Mouse (Mus musculus) liver, adult (tissue): ENCODE data around the gene Timp2.

ENCODE experiments used
- GATA4 ChIP-seq: IDR thresholded peaks from 2 replicates; pipeline ENCODE4 v1.6.1; 2014; ENCODE audit warnings: mild to moderate bottlenecking, low read length; ENCODE audit not compliant: insufficient replicate concordance

The Timp2 gene

DNA sequence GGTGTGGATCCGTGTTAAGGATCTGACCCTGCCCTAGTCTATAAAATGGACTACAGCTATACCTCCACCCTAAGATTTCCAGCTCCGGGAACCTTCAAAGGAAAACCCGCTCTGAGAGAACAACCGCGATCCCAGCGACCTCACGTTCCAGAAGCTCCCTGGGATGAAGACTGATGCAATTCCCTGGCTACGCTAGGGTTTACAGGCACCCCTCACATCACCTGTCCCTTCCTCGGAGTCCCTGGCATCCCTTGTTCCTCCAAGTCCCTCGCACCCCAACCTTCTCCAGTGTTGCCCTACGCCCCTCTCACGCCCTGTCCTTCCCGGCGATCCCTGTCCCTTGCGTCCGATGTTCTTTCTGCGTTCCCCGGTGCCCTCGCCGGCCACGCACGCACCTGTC lies 66.0 kb downstream of the Timp2 start:
- TF ChIP-seq GATA4, result no peak

GRCm38 (mm10) chr11:118289037-118289511 lies 66.5 kb downstream of the Timp2 start:
- TF ChIP-seq GATA4, result no peak

GRCm38 (mm10) chr11:118287573-118287972 lies 68.0 kb downstream of the Timp2 start:
- no peak for TF ChIP-seq GATA4

DNA sequence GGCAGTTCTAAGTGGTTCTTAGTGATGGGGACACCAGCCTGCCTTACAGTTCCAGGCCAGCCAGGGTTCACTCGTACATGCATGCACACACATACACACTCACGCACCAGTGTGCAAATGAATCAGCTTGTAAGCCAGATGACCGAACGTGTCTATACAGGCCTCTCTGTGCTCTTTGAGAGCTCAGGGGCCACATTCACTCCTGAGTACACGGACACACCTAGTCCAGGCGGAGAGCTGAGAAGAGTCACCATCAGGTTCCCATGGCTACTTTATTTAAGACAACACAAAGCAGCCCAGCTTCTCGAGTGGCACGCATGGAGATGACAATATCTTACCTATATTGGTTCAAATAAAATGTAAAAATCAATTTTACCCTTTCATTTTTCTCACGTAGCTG lies 69.1 kb downstream of the Timp2 start:
- no peak for TF ChIP-seq GATA4

DNA sequence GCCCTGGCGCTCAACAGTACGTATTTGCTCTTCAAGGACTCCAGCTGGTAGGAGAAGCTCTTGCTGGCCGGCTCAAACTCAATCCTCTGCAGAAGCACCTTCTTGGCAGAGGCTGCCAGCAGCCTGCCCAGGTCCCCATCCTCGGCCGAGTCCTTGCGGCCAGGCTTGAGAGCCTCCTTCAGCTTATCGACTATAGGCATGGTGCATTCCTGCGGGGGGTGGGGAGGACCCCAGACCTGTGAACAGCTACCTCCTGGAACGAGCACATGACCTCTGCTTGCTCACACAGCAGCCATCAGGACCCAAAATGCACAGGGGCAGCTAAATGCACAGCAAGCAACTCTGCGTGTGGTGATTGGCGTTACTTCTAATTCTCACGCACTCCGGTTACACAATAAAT lies 69.7 kb downstream of the Timp2 start:
- TF ChIP-seq GATA4, result no peak

- no peak for TF ChIP-seq GATA4
These were observed 75.3 kb downstream of the Timp2 start for GRCm38 (mm10) chr11:118280218-118280617.

GRCm38 (mm10) chr11:118276328-118276727 lies 79.2 kb downstream of the Timp2 start:
- TF ChIP-seq GATA4, result no peak

DNA sequence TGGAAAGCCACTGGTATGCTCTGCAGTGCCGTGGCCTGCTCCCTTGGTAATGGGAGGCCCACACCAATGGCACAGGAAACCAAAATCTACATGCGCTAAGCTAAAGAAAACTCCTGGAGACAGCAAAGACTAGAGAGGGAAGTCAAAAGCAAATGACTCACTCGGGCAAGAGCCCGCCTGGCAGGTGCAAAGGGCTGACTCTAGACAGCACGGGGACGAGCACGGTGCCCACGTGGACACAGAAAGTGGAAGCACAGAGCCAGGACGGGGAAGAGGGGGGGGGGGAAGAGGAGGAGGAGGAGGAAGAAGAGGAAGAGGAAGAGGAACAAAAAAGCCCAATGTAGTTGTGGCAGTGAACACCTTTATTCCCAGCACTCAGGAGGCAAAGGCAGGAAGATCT lies 80.4 kb downstream of the Timp2 start:
- no peak for TF ChIP-seq GATA4

DNA sequence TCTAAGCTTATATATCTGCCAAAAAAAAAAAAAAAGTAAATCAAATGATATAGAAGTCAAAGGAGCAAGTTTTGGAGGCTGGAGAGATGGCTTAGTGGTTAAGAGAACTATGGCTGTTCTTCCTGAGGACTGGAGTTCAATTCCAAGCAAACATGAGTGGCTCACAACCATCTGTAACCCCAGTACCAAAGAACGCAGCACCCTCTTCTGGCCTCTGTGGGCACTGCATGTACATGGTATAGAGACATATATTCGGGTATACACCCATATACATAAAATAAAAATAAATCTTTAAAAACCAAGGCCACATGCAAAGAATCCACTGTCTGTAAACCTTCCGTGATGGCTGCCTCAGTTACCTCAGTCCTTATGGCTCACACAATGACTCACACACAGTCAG lies 85.7 kb downstream of the Timp2 start:
- no peak for TF ChIP-seq GATA4

DNA sequence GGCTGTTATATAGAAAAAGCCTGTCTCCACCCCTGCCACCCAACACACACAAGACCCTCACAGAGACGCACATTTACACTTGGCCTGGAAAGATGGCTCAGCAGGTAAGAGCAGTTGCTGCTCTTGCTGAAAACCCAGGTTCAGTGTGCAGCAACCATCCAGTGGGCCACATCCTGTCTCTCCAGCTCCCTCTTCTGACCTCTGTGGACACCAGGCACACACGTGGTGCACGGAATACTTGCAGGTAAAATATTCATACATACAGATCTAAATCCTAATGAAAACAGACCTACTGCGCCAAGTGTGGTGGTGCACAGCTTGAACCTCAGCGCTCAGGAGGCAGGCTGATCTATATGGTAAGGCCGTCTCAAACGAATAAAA lies 88.9 kb downstream of the Timp2 start:
- no peak for TF ChIP-seq GATA4

GRCm38 (mm10) chr11:118266044-118266665 lies 89.4 kb downstream of the Timp2 start:
- no peak; the same call in 1 of the 2 replicates for TF ChIP-seq GATA4

DNA sequence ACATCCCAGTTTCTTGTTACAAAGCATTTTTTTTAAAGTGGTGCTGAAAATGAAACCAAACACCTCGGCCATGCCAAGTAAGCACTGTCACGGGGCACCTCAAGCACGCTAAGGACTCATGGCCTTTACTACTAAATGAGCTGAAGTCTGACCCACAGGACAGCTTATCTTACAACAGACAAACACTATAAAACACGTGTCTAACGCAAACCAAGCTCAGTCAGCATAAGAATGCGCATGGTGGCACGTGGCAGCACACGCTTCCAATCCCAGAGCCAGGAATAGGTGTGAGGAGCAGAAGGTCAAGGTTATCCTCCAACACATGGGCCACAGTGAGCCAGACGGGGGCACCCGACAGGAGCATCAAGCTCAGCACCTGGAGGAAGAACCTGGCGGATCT lies 89.9 kb downstream of the Timp2 start:
- no peak for TF ChIP-seq GATA4

DNA sequence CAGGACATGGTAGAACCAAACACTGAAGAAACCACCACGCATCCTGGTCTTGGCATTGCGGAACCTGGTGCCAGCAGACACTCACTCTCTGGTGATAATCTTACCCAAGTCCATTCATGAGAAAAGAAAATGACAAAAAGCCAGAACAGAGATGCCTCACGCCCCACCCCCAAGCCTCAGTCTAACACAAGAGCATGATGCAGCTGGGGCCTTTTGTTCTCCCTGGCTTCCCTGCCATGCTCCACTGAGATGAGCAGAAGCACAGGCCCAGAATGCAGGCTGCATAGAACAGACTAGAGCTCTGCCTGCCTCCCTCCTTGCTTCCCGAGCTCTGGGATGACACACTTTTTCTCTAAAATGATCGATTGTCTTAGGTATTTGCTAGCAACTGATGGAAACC lies 92.4 kb downstream of the Timp2 start:
- TF ChIP-seq GATA4, result no peak

- TF ChIP-seq GATA4, result no peak
These were observed 95.5 kb downstream of the Timp2 start for GRCm38 (mm10) chr11:118260081-118260480.

DNA sequence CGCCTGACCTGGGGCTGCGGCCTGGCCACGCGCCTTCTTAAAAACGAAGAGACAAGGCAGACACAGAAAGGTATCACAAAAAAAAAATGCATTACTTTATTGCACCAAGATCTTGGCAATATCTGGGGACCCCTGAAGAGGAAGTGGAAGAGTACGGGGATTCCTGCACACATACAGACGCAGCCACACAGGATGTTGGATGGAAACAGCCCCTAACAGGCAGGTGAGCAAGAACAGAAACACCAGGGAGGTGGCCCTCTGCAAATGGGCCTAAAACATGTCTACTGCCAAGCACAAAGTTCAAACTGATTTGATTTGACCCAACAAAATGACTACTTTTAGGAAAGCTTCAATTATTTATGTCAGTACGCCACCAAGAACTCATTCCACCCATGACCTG lies 96.0 kb downstream of the Timp2 start:
- no peak for TF ChIP-seq GATA4

- TF ChIP-seq GATA4, result no peak
These were observed 99.2 kb downstream of the Timp2 start for GRCm38 (mm10) chr11:118256371-118256770.

DNA sequence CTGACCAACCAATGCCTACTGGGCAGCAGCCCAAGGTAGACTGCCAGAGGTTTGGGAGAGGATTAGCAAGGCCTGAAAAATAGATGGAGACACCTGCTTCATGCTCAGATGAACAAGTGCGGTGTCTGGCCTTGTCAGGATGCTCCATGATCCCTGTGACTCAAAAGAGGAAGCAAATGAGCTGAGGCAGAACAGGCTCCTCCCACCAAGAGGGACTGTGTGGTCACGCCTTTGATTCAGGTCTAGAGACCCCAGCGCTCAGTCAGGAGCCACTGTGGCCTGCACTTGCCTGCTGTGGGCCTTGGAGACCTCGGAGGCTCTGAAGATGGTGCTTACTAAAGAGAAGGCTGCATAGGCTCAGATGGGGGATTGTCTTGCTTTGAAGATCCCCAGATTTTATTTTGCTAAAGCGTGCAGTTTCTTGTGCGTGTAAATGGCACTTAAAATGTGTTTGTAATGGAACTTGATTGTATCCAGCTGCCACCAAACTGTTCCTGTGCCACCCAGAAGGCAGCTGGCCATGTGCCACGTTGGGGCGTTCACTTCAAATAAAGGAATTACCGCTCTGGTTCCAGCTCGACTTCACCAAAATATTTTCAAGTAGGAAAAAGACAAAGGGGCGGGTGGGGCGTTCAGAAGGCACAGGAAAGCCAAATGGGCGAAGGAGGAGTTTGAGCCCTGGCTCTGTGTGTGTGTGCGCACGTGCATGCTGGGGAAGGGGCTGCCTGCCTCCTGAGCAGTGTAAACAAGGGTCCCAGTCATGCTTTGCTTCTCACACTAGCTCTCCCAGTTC lies 101.2 kb downstream of the Timp2 start:
- no peak for TF ChIP-seq GATA4

DNA sequence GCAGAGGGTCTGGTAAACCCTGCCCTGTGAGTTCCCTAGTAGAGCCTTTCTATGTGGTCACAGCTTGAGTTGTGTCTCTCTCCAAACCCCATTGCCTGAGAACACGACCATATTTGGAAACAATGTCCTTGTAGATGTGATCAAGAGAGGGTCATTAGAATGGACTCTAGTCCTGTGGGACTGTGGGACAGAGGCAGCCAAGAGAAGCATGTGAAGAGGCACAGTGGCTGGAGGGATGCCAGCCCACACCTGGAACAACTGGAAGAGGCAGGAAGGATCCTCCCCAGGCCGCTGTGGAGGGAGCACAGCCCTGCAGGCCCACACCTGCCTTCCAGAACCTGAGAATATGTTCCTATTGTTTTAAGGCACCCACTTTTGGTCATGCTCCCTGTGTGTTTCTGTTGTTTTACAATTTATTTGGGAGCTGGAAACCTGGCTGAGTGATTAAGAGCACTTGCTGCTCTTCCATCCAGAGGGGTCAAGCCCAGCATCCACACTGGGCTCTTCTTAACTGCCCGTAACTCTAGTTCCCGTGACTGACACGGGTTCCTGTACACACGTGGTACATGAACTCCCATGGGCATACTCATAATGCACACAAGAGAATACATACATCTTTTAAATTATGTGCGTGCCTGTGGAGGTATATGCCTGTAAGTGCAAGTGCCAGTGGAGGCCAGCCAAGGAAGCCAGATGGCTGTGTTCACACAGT lies 101.9 kb downstream of the Timp2 start:
- TF ChIP-seq GATA4, result no peak
